Mouse (Mus musculus) MEL (cell line): ENCODE measurements at regions not wholly inside any gene's neighbourhood (a gene's known extent, or its start where the extent isn't known, plus 50 kb on each side); places are given as distances from the start of the nearest gene placed in this dataset.

ENCODE experiments used
- DNase-seq: peaks from one replicate; pipeline ENCODE4 v3.0.0; 2011; ENCODE audit warnings: low read depth, low spot score
- H3K27ac ChIP-seq: 2 replicates; pipeline ENCODE4 v1.5.1; 2012; ENCODE audit warnings: low read depth, mild to moderate bottlenecking, control low read depth, low read length, moderate library complexity; ENCODE audit not compliant: control insufficient read depth
- H3K27me3 ChIP-seq, 2 experiments: fragments of 150-350 bp in 1 of 2; sonication (generic) in 1 of 2; 2 replicates each; pipeline ENCODE4 v1.6.1; 2012; ENCODE audit warnings: low read length in 2 of 2, mild to moderate bottlenecking in 2 of 2, improper control_type of control experiment in 1 of 2, moderate library complexity in 1 of 2; ENCODE audit not compliant: insufficient read depth in 2 of 2, control insufficient read depth in 1 of 2
- H3K36me3 ChIP-seq, 2 experiments: 2 replicates each; pipeline ENCODE4 v1.6.1; 2012 to 2014; ENCODE audit warnings: low read length in 2 of 2, improper control_type of control experiment in 1 of 2, inconsistent platforms in 1 of 2, mild to moderate bottlenecking in 1 of 2; ENCODE audit not compliant: insufficient read depth in 2 of 2, control insufficient read depth in 1 of 2
- H3K4me1 ChIP-seq, 2 experiments: fragments of 150-350 bp in 1 of 2; sonication (generic) in 1 of 2; 2 replicates each; pipeline ENCODE4 v1.6.1; 2012; ENCODE audit warnings: low read length in 2 of 2, improper control_type of control experiment in 1 of 2, mild to moderate bottlenecking in 1 of 2; ENCODE audit not compliant: insufficient read depth in 2 of 2, control insufficient read depth in 1 of 2
- H3K4me3 ChIP-seq, 2 experiments: fragments of 150-350 bp in 1 of 2; sonication (generic) in 1 of 2; 2 replicates each; pipeline ENCODE4 v1.5.1; 2012; ENCODE audit warnings: low read depth in 2 of 2, low read length in 2 of 2, mild to moderate bottlenecking in 2 of 2, moderate library complexity in 2 of 2, control low read depth in 1 of 2, improper control_type of control experiment in 1 of 2; ENCODE audit not compliant: control insufficient read depth in 1 of 2, insufficient read depth in 1 of 2
- H3K79me2 ChIP-seq: 2 replicates; pipeline ENCODE4 v1.6.1; 2012; ENCODE audit warnings: mild to moderate bottlenecking, low read length, moderate library complexity; ENCODE audit not compliant: control insufficient read depth, poor library complexity, insufficient read depth
- H3K9ac ChIP-seq: 2 replicates; pipeline ENCODE4 v1.6.1; 2012; ENCODE audit warnings: low read depth, mild to moderate bottlenecking, control low read depth, low read length, moderate library complexity; ENCODE audit not compliant: control insufficient read depth, poor library complexity, severe bottlenecking
- H3K9me3 ChIP-seq: fragments of 150-350 bp; sonication (generic); replicated peaks from 2 replicates; pipeline ENCODE4 v1.6.1; 2012; ENCODE audit warnings: mild to moderate bottlenecking, low read length, improper control_type of control experiment, moderate library complexity; ENCODE audit not compliant: insufficient read depth
- CHD1 ChIP-seq: IDR thresholded peaks from 2 replicates; pipeline ENCODE4 v1.6.1; 2012; ENCODE audit warnings: low read depth, mild to moderate bottlenecking, inconsistent platforms, low read length, improper control_type of control experiment
- CHD2 ChIP-seq: IDR thresholded peaks from 2 replicates; pipeline ENCODE4 v1.6.1; 2011; ENCODE audit warnings: low read length, improper control_type of control experiment
- E2F4 ChIP-seq: IDR thresholded peaks from 2 replicates; pipeline ENCODE4 v1.6.1; 2011; ENCODE audit warnings: low read depth, low read length, improper control_type of control experiment, borderline replicate concordance
- ELF1 ChIP-seq: IDR thresholded peaks from 2 replicates; pipeline ENCODE4 v1.6.1; 2014; ENCODE audit warnings: low read depth, mild to moderate bottlenecking, inconsistent platforms, low read length, improper control_type of control experiment, moderate library complexity
- EP300 ChIP-seq, 2 experiments: IDR thresholded peaks; 2 replicates each; pipeline ENCODE4 v1.6.1; 2011; ENCODE audit warnings: improper control_type of control experiment in 2 of 2, low read length in 2 of 2, low read depth in 1 of 2, mild to moderate bottlenecking in 1 of 2
- ETS1 ChIP-seq: IDR thresholded peaks from 2 replicates; pipeline ENCODE4 v1.6.1; 2012; ENCODE audit warnings: low read depth, mild to moderate bottlenecking, inconsistent platforms, low read length, improper control_type of control experiment, moderate library complexity
- HCFC1 ChIP-seq: IDR thresholded peaks from 2 replicates; pipeline ENCODE4 v1.6.1; 2012; ENCODE audit warnings: low read depth, mild to moderate bottlenecking, inconsistent platforms, low read length, improper control_type of control experiment, moderate library complexity
- JUND ChIP-seq: IDR thresholded peaks from 2 replicates; pipeline ENCODE4 v1.6.1; 2011; ENCODE audit warnings: low read depth, mild to moderate bottlenecking, improper control_type of control experiment, low read length
- KAT2A ChIP-seq: conservative IDR thresholded peaks from 2 replicates; pipeline ENCODE4 v1.6.1; 2012; ENCODE audit warnings: low read depth, low read length, improper control_type of control experiment, inconsistent platforms
- MAFK ChIP-seq: IDR thresholded peaks from 2 replicates; pipeline ENCODE4 v1.6.1; 2011; ENCODE audit warnings: low read depth, mild to moderate bottlenecking, low read length, improper control_type of control experiment, borderline replicate concordance
- MAX ChIP-seq: IDR thresholded peaks from 2 replicates; pipeline ENCODE4 v1.6.1; 2011; ENCODE audit warnings: low read length, improper control_type of control experiment
- MYB ChIP-seq: IDR thresholded peaks from 2 replicates; pipeline ENCODE4 v1.6.1; 2011; ENCODE audit warnings: mild to moderate bottlenecking, low read depth, low read length, improper control_type of control experiment
- NELFE ChIP-seq: IDR thresholded peaks from 2 replicates; pipeline ENCODE4 v1.6.1; 2011; ENCODE audit warnings: low read depth, low read length, improper control_type of control experiment
- NRF1 ChIP-seq: IDR thresholded peaks from 2 replicates; pipeline ENCODE4 v1.6.1; 2014; ENCODE audit warnings: low read depth, mild to moderate bottlenecking, inconsistent platforms, low read length, improper control_type of control experiment, moderate library complexity; ENCODE audit not compliant: poor library complexity, insufficient read depth, severe bottlenecking
- POLR2A ChIP-seq, 2 experiments: IDR thresholded peaks; 2 replicates each; pipeline ENCODE4 v1.6.1; 2011 to 2012; ENCODE audit warnings: low read length in 2 of 2, mild to moderate bottlenecking in 2 of 2, control low read depth in 1 of 2, improper control_type of control experiment in 1 of 2, low read depth in 1 of 2, moderate library complexity in 1 of 2; ENCODE audit not compliant: control insufficient read depth in 1 of 2, insufficient read depth in 1 of 2, poor library complexity in 1 of 2
- POLR2AphosphoS5 ChIP-seq: IDR thresholded peaks from 2 replicates; pipeline ENCODE4 v1.6.1; 2012; ENCODE audit warnings: low read depth, borderline replicate concordance, mild to moderate bottlenecking, inconsistent platforms, low read length, moderate library complexity, mixed read lengths
- RAD21 ChIP-seq: IDR thresholded peaks from 2 replicates; pipeline ENCODE4 v1.6.1; 2011; ENCODE audit warnings: mild to moderate bottlenecking, low read depth, low read length, improper control_type of control experiment
- RCOR1 ChIP-seq: IDR thresholded peaks from 2 replicates; pipeline ENCODE4 v1.6.1; 2012; ENCODE audit warnings: low read depth, mild to moderate bottlenecking, inconsistent platforms, low read length, improper control_type of control experiment
- TBP ChIP-seq: IDR thresholded peaks from 2 replicates; pipeline ENCODE4 v1.8.0; 2011; ENCODE audit warnings: low read depth, low read length, improper control_type of control experiment
- TCF12 ChIP-seq: IDR thresholded peaks from 2 replicates; pipeline ENCODE4 v1.6.1; 2014; ENCODE audit warnings: low read depth, mild to moderate bottlenecking, inconsistent platforms, low read length, improper control_type of control experiment, moderate library complexity
- ZMIZ1 ChIP-seq: IDR thresholded peaks from 2 replicates; pipeline ENCODE4 v1.6.1; 2012; ENCODE audit warnings: low read depth, mild to moderate bottlenecking, inconsistent platforms, low read length, improper control_type of control experiment, moderate library complexity
- ZNF384 ChIP-seq: IDR thresholded peaks from 2 replicates; pipeline ENCODE4 v1.6.1; 2012; ENCODE audit warnings: low read depth, mild to moderate bottlenecking, inconsistent platforms, low read length, improper control_type of control experiment

- H3K9me3 ChIP-seq = no peaks in the 10 kb centered on the region
- no peak for TF ChIP-seq KAT2A
- no peak for TF ChIP-seq RCOR1
- no peak for TF ChIP-seq E2F4
- no peak for TF ChIP-seq JUND
- no peak for TF ChIP-seq ELF1
- no peak for TF ChIP-seq ZNF384
- TF ChIP-seq MAX = no peak
- no peak for TF ChIP-seq CHD2
- no peak for TF ChIP-seq RAD21
- TF ChIP-seq MYB = no peak
- no peak for TF ChIP-seq ETS1
- H3K27ac ChIP-seq = no peak overlapping the region
- H3K9ac ChIP-seq = no peak overlapping the region
- no peak for DNase-seq
- no peaks in the 10 kb centered on the region for H3K36me3 ChIP-seq
- H3K27me3 ChIP-seq = no peaks in the 10 kb centered on the region; a peak in 1 of 4 replicates
- no peaks in the 10 kb centered on the region for H3K79me2 ChIP-seq
- H3K4me3 ChIP-seq = no peak overlapping the region
- H3K4me1 ChIP-seq = no peaks in the 10 kb centered on the region
Observed at GRCm38 (mm10) chr6:31334086-31334485, 64.4 kb upstream of the Mkln1 start.

- no peak overlapping the region for H3K27ac ChIP-seq
- H3K79me2 ChIP-seq = no peaks in the 10 kb centered on the region
- no peak overlapping the region for H3K9ac ChIP-seq
- H3K4me1 ChIP-seq = no peaks in the 10 kb centered on the region
- no peak for DNase-seq
- H3K9me3 ChIP-seq = no peaks in the 10 kb centered on the region
- H3K36me3 ChIP-seq = no peaks in the 10 kb centered on the region; a peak in 1 of 4 replicates
- H3K27me3 ChIP-seq = no peaks in the 10 kb centered on the region; a peak in 1 of 4 replicates
- H3K4me3 ChIP-seq = no peak overlapping the region
- TF ChIP-seq CHD1 = no peak
- TF ChIP-seq NELFE = no peak
- TF ChIP-seq POLR2AphosphoS5 = no peak
- no peak for TF ChIP-seq TBP
- TF ChIP-seq RAD21 = no peak
- no peak for TF ChIP-seq MAFK
- TF ChIP-seq POLR2A (IDR thresholded peaks at IDR 0.05; ENCODE audit: control insufficient read depth in 1 of 2, insufficient read depth in 1 of 2, low read depth in 1 of 2, low read length in 2 of 2, poor library complexity in 1 of 2) = no peak
- TF ChIP-seq E2F4 = no peak
- no peak for TF ChIP-seq NRF1
- no peak for TF ChIP-seq EP300 (IDR thresholded peaks at IDR 0.05; ENCODE audit: low read depth in 1 of 2, low read length in 2 of 2)
- no peak for TF ChIP-seq HCFC1
- no peak for TF ChIP-seq TCF12
- TF ChIP-seq ELF1 = no peak
- TF ChIP-seq ZMIZ1 = no peak
- no peak for TF ChIP-seq MYB
- TF ChIP-seq JUND = no peak
- no peak for TF ChIP-seq ZNF384
- TF ChIP-seq, all 39 proteins: peak for 0
Observed at GRCm38 (mm10) chr6:31339122-31339947, 59.2 kb upstream of the Mkln1 start.
